Mouse (Mus musculus): ENCODE results near the gene Zfp979.
"Not testable (repeated sequence)": the region's sequence is repeated elsewhere in the genome, so short reads cannot be mapped to it uniquely, and the experiment has no call there.

Zfp979 gene

GRCm38 (mm10) chr4:147642413-147642812 is at the start of gene Zfp979:
Zfp979 (minus strand) TSS chr4:147642513.
- in situ Hi-C loops (cut with MboI, MseI) = loop anchor here (5.0 to 10.0 kb wide), 3 partner anchors 518 to 1160 kb away; no protein-coding TSS in a partner anchor

- in situ Hi-C loops (cut with MboI, MseI) = loop anchor here (5.0 to 10.0 kb wide), 6 partner anchors 648 to 1513 kb away; no protein-coding TSS in a partner anchor
These were observed 12.9 kb upstream of the Zfp979 start for GRCm38 (mm10) chr4:147655245-147655644.

GRCm38 (mm10) chr4:147647407-147647806 is 5.1 kb upstream of the Zfp979 start:
- in situ Hi-C loops (cut with MboI, MseI) = loop anchor here (10.0 kb wide), 2 partner anchors 523 to 1123 kb away; no protein-coding TSS in a partner anchor

GRCm38 (mm10) chr4:147641932-147642331 is 381 bp downstream of the Zfp979 start:
- in situ Hi-C loops (cut with MboI, MseI) = loop anchor here (5.0 to 10.0 kb wide), 3 partner anchors 517 to 1160 kb away; no protein-coding TSS in a partner anchor

GRCm38 (mm10) chr4:147633818-147634262 is 8.5 kb downstream of the Zfp979 start:
- in situ Hi-C loops (cut with MboI, MseI) = loop anchor here in 1 of 2 experiments (5.0 to 10.0 kb wide), 2 partner anchors 151 to 1467 kb away; no protein-coding TSS in a partner anchor

- in situ Hi-C loops (cut with MboI, MseI) = loop anchor here (5.0 to 25.0 kb wide), 7 partner anchors 234 to 1919 kb away; no protein-coding TSS in a partner anchor
These were observed 35.8 kb downstream of the Zfp979 start for GRCm38 (mm10) chr4:147606511-147606910.

GRCm38 (mm10) chr4:147605521-147605920 is 36.8 kb downstream of the Zfp979 start:
- in situ Hi-C loops (cut with MboI, MseI) = loop anchor here (5.0 to 25.0 kb wide), 7 partner anchors 233 to 1918 kb away; no protein-coding TSS in a partner anchor

- in situ Hi-C loops (cut with MboI, MseI) = loop anchor here (10.0 to 25.0 kb wide), 5 partner anchors 567 to 1917 kb away; no protein-coding TSS in a partner anchor
These were observed 38.5 kb downstream of the Zfp979 start for GRCm38 (mm10) chr4:147603806-147604205.

GRCm38 (mm10) chr4:147601881-147602280 is 40.4 kb downstream of the Zfp979 start:
- in situ Hi-C loops (cut with MboI, MseI) = loop anchor here (10.0 to 25.0 kb wide), 5 partner anchors 565 to 1915 kb away; no protein-coding TSS in a partner anchor

- in situ Hi-C loops (cut with MboI, MseI) = loop anchor here in 1 of 2 experiments (25.0 kb wide), 1 partner anchor 1337 kb away; no protein-coding TSS in a partner anchor
These were observed 43.5 kb downstream of the Zfp979 start for GRCm38 (mm10) chr4:147598831-147599230.

- in situ Hi-C loops (cut with MboI, MseI) = loop anchor here in 1 of 2 experiments (25.0 kb wide), 1 partner anchor 1335 kb away; no protein-coding TSS in a partner anchor
These were observed 44.6 kb downstream of the Zfp979 start for GRCm38 (mm10) chr4:147597685-147598084.

- in situ Hi-C loops (cut with MboI, MseI) = loop anchor here in 1 of 2 experiments (25.0 kb wide), 1 partner anchor 1332 kb away; no protein-coding TSS in a partner anchor
These were observed 47.7 kb downstream of the Zfp979 start for GRCm38 (mm10) chr4:147594630-147595029.

- in situ Hi-C loops (cut with MboI, MseI) = loop anchor here (5.0 to 25.0 kb wide), 4 partner anchors 64 to 1324 kb away; no protein-coding TSS in a partner anchor
These were observed 55.5 kb downstream of the Zfp979 start for GRCm38 (mm10) chr4:147586511-147587473.

- in situ Hi-C loops (cut with MboI, MseI) = loop anchor here in 1 of 2 experiments (25.0 kb wide), 1 partner anchor 1317 kb away; no protein-coding TSS in a partner anchor
These were observed 62.9 kb downstream of the Zfp979 start for GRCm38 (mm10) chr4:147579371-147579770.

GRCm38 (mm10) chr4:147571156-147571555 is 71.2 kb downstream of the Zfp979 start:
- in situ Hi-C loops (cut with MboI, MseI) = not testable (repeated sequence)

- in situ Hi-C loops (cut with MboI, MseI) = loop anchor here (5.0 to 10.0 kb wide), 5 partner anchors 127 to 1691 kb away; no protein-coding TSS in a partner anchor
These were observed 76.7 kb downstream of the Zfp979 start for GRCm38 (mm10) chr4:147565426-147566220.
